Mouse (Mus musculus) G1E (cell line): ENCODE data around the gene Atp2c2. TPM values are rescaled to one million over a fixed set of nuclear protein-coding genes. Genes with fewer than 3 reads are reported as not detected.

Experiments used
- ATAC-seq: 2 replicates; pipeline ENCODE4 v1.8.0; 2016; ENCODE audit warnings: mild to moderate bottlenecking; ENCODE audit not compliant: insufficient number of reproducible peaks, poor library complexity, low FRiP score, severe bottlenecking; ENCODE audit errors: extremely low read depth
- DNase-seq: peaks from one replicate; pipeline ENCODE4 v3.0.0; 2012; ENCODE audit warnings: low spot score
- H3K27me3 ChIP-seq: 2 replicates; pipeline ENCODE4 v1.6.1; 2012; ENCODE audit warnings: mild to moderate bottlenecking, low read length, inconsistent platforms; ENCODE audit not compliant: insufficient read depth
- H3K36me3 ChIP-seq: replicated peaks from 2 replicates; pipeline ENCODE3; 2012; ENCODE audit warnings: mild to moderate bottlenecking, inconsistent platforms
- H3K4me1 ChIP-seq: 2 replicates; pipeline ENCODE4 v1.6.1; 2012; ENCODE audit warnings: low read depth, low read length, inconsistent platforms, mixed read lengths; ENCODE audit not compliant: insufficient read depth
- H3K4me3 ChIP-seq: 2 replicates; pipeline ENCODE4 v1.5.1; 2012; ENCODE audit warnings: low read depth, mild to moderate bottlenecking, inconsistent platforms, low read length, moderate library complexity, mixed read lengths
- H3K9me3 ChIP-seq: replicated peaks from 2 replicates; pipeline ENCODE4 v1.6.1; 2012; ENCODE audit warnings: inconsistent platforms
- CTCF ChIP-seq: IDR thresholded peaks from 2 replicates; pipeline ENCODE4 v1.5.1; 2012; ENCODE audit warnings: low read depth, low read length, inconsistent platforms, mixed read lengths
- GATA1 ChIP-seq: IDR thresholded peaks from 2 replicates; pipeline ENCODE4 v1.6.1; 2012; ENCODE audit warnings: borderline replicate concordance, low read length, inconsistent platforms, mixed read lengths
- GATA2 ChIP-seq: IDR thresholded peaks from 2 replicates; pipeline ENCODE4 v1.6.1; 2012; ENCODE audit warnings: low read depth, low read length, inconsistent platforms, borderline replicate concordance
- POLR2AphosphoS5 ChIP-seq: IDR thresholded peaks from 2 replicates; pipeline ENCODE4 v1.6.1; 2012; ENCODE audit warnings: low read depth, low read length, inconsistent platforms; ENCODE audit not compliant: insufficient replicate concordance
- TAL1 ChIP-seq: conservative IDR thresholded peaks from 2 replicates; pipeline ENCODE4 v1.6.1; 2012; ENCODE audit warnings: low read depth, low read length, inconsistent platforms, mixed read lengths
- polyA plus RNA-seq: library from polyadenylated mRNA; stranded (reverse); fragments of >175 nt; gene quantifications from 2 replicates; pipeline ENCODE4 v1.2.3, GENCODE M21; 2012
- total RNA-seq, 2 experiments: library from RNA; stranded (forward) in 1 of 2; stranded (reverse) in 1 of 2; fragments of 200-1000 nt in 1 of 2; fragments of >200 nt in 1 of 2; fragmentation: Nextera tagmentation in 1 of 2; gene quantifications; 2 replicates each; pipeline ENCODE4 v1.2.3; 2014 to 2017

Atp2c2 gene
- total and polyA plus RNA-seq, 3 experiments, result not detected

DNA sequence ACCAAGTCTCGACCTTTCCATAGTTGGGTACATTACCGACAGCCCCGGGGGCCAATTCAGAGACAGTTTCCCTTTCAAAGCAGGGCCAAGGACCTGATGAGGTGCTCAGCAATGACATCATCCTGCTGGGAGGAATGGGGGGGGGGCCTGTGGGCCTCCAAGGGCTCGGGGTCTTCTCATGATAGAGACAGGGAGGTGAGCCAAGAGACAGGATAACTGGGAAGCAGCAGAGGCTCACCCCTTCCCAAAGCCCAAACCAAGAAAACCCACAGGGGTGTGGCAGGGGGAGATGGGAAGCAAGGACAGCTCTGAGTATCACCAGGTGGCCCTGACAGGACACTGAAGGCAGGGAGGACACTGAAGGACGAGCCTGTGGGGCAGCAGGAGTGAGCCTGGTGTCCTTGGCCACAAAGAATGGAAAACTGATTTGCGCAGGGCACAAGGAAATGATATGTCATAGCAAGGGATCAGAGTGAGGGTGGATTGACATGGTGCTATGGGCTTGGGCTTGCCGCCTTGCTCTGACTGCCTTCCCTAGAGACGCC, 28.6 kb downstream of the Atp2c2 start:
- no peak overlapping the region for H3K4me3 ChIP-seq
- no peak for ATAC-seq
- no peaks in the 10 kb centered on the region for H3K9me3 ChIP-seq
- no peaks in the 10 kb centered on the region for H3K4me1 ChIP-seq
- no peaks in the 10 kb centered on the region for H3K36me3 ChIP-seq
- H3K27me3 ChIP-seq, result 0 out of 2 replicates have a peak, but pooled peaks cover 3% of the 10 kb centered on the region
- no peak for DNase-seq
- TF ChIP-seq GATA1 (no peak), POLR2AphosphoS5 (no peak), TAL1 (no peak), GATA2 (no peak), CTCF (no peak)

DNA sequence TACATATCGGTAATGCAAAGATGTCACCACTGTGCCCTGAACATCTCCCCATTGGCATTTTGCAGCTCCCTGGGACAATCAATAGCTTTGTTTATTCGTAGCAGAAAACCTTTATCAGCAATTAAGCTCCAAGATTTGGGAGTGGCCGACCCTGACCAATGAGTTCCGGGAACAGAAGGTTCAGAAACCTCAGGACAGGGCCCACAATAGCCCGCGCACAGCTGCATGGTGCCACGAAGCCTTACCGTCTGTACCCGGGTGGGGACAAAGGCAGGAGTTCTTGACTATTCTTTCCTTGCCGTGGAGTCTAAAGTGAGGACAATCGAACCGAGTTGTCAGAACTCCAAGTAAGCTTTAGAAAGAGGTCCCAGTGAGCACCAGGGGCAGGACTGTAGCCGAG, 32.3 kb downstream of the Atp2c2 start:
- Histone ChIP-seq H3K4me1 (no peaks in the 10 kb centered on the region), H3K27me3 (no peaks in the 10 kb centered on the region), H3K4me3 (no peak overlapping the region), H3K36me3 (no peaks in the 10 kb centered on the region), H3K9me3 (no peaks in the 10 kb centered on the region)
- TF ChIP-seq POLR2AphosphoS5, result no peak
- no peak for TF ChIP-seq CTCF
- TF ChIP-seq GATA2, result no peak
- no peak for TF ChIP-seq TAL1
- no peak for TF ChIP-seq GATA1
- ATAC-seq (no peak), DNase-seq (no peak)

DNA sequence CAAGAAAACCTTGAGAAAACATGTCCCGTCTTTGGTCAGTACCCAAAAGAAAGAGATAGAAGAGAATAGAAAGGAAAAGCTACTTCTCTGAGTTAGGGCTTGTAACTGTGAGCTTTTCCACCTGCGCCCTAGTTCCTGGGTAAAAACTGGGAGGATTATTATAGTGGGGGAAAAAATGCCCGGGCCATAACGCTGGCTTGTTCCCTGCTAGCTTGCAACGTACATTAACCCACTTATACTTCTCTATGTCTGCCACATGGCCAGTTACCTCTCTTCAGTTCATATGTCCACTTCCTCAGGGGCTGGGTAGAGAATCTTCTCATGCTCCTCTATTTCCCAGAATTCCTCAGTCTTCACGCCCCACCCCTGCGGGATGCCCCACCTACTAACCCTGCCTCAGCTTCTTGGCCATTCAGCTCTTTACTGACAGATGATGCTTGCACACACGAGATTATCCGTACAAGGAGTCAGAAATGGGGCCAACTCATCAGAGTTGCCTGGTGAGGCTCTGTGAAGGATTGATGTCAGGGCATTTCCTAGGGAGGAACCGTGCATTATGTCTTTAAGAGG, 36.6 kb downstream of the Atp2c2 start:
- no peaks in the 10 kb centered on the region for H3K27me3 ChIP-seq
- H3K4me3 ChIP-seq, result no peak overlapping the region
- no peak for DNase-seq
- no peak for TF ChIP-seq TAL1
- no peak for TF ChIP-seq POLR2AphosphoS5
- TF ChIP-seq GATA1, result no peak
- no peak for TF ChIP-seq GATA2
- no peak for TF ChIP-seq CTCF
- no peak for ATAC-seq
- H3K36me3 ChIP-seq, result no peaks in the 10 kb centered on the region
- H3K4me1 ChIP-seq, result no peaks in the 10 kb centered on the region
- no peaks in the 10 kb centered on the region for H3K9me3 ChIP-seq

DNA sequence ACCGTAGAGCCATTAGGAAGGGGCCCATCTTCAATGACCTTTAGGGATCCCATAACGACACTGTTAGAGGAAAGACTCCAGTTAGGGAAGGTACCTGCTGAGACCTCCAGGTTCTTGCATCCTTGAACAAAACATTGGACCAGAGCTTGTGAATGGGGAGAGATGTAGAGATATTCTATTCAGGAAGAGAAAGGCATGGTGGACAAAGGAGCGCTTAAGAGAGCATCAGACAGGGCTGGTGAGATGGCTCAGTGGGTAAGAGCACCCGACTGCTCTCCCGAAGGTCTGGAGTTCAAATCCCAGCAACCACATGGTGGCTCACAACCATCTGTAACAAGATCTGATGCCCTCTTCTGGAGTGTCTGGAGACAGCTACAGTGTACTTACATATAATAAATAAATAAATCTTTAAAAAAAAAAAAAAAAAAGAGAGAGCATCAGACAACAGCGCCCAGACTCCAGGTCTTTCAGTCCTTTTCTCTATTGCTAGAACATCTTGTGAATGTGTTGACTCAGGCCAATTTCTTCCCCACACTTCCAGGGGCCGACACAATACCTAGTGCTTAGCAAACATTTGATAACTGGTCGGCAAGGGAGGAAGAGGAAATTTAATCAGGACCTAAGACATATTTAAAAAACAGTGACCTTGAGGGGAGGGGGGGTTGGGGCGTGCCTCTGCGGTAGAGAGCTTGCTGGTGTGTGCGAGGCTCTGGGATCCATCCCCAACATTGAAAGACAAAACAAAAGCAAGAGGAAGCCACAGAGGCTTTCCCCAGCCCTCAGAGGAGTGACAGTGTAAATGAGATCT, 37.5 kb downstream of the Atp2c2 start:
- no peak for DNase-seq
- no peak for TF ChIP-seq TAL1
- Histone ChIP-seq H3K4me3 (no peak overlapping the region), H3K36me3 (no peaks in the 10 kb centered on the region), H3K9me3 (no peaks in the 10 kb centered on the region), H3K4me1 (no peaks in the 10 kb centered on the region), H3K27me3 (no peaks in the 10 kb centered on the region)
- no peak for ATAC-seq

DNA sequence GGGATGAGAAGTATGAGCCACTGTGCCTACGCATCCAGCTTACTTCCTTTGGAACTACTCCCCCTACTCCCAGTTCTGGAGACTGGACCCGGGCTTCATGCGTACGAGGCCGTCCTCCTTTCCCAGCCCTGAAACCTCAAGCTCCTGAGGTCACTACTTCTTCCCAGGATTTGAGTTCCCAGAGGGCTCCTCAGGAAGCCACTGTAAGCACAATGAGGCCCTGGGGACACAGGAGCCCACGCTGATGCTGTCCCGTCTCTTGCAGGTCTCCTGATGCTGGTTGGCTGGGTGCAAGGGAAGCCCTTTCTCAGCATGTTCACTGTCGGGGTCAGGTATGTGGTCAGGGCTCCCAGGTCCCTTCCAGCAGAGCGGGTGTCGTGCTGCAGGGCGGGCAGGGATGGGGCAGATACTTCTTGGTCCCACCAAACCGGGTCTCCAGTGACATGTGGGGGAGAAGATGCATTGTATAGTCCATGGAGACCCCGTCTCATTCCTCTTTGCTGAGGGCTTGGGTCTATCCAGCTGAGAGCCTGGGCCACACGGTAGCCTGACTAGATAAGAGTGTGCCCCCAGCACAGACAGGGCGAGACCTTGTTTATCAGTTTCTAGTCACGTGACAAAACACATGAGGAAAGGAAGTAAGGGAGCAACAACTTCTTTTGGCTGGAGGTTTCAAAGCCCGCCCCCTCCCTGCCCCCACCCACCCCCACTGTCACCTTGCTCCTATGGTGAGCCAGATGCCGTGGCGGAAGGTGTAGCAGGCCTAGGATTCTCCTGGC, 38.5 kb downstream of the Atp2c2 start:
- no peak for DNase-seq
- Histone ChIP-seq H3K9me3 (no peaks in the 10 kb centered on the region), H3K4me1 (no peaks in the 10 kb centered on the region), H3K27me3 (no peaks in the 10 kb centered on the region), H3K4me3 (no peak overlapping the region), H3K36me3 (no peaks in the 10 kb centered on the region)
- TF ChIP-seq GATA2 (no peak), GATA1 (no peak), TAL1 (no peak), POLR2AphosphoS5 (no peak), CTCF (no peak)
- ATAC-seq, result no peak

DNA sequence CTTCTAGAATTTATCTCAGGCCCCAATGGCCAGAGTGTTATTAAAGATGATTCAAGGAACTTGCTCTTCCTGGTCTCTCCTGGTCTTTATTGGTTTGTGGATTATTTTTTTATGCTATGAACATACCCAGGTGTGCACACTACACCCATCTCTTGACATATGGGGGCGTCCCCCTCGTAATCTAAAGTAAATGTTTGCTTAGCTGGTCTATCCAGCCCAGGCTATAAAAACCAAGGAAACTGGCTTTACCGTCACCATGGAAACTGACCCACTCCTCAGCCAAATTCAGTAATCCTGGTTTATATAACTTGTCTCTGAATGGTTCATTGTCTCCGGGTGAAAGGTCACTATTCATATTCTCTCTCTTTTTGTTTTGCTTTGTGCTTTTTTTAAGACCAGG, 40.8 kb downstream of the Atp2c2 start:
- Histone ChIP-seq H3K27me3 (0 out of 2 replicates have a peak, but pooled peaks cover 5% of the 10 kb centered on the region), H3K4me1 (no peaks in the 10 kb centered on the region), H3K9me3 (no peaks in the 10 kb centered on the region), H3K36me3 (no peaks in the 10 kb centered on the region), H3K4me3 (no peak overlapping the region)
- no peak for TF ChIP-seq GATA2
- DNase-seq (no peak), ATAC-seq (no peak)
